Mouse (Mus musculus) intestine, postnatal 0 days (tissue): ENCODE measurements around the gene Lrrc49. TPM values are rescaled to one million over a fixed set of nuclear protein-coding genes. Genes with fewer than 3 reads are reported as not detected.

ENCODE experiments used
- ATAC-seq: fragments of 200-750 bp; cut with Nextera tagmentation; 2 replicates; pipeline ENCODE4 v1.8.0; 2017; ENCODE audit warnings: mild to moderate bottlenecking, moderate TSS enrichment, moderate library complexity
- H3K27ac ChIP-seq: fragments of 300-500 bp; sonication (generic); 2 replicates; pipeline ENCODE4 v1.5.1; 2014; ENCODE audit warnings: mild to moderate bottlenecking, low read depth, low read length, moderate library complexity
- H3K27me3 ChIP-seq: fragments of 300-500 bp; sonication (generic); replicated peaks from 2 replicates; pipeline ENCODE4 v1.6.1; 2014; ENCODE audit warnings: low read length, mixed read lengths; ENCODE audit not compliant: control insufficient read depth, insufficient read depth
- H3K36me3 ChIP-seq: fragments of 300-500 bp; sonication (generic); 2 replicates; pipeline ENCODE4 v1.6.1; 2014; ENCODE audit warnings: mild to moderate bottlenecking, moderate library complexity; ENCODE audit not compliant: control insufficient read depth, insufficient read depth
- H3K4me1 ChIP-seq: fragments of 300-500 bp; sonication (generic); replicated peaks from 2 replicates; pipeline ENCODE4 v1.6.1; 2014; ENCODE audit warnings: antibody characterized with exemption, low read length, mixed read lengths; ENCODE audit not compliant: control insufficient read depth, insufficient read depth
- H3K4me2 ChIP-seq: fragments of 300-500 bp; sonication (generic); replicated peaks from 2 replicates; pipeline ENCODE4 v1.6.1; 2014; ENCODE audit warnings: low read depth, mild to moderate bottlenecking, moderate library complexity
- H3K4me3 ChIP-seq: fragments of 300-500 bp; sonication (generic); 2 replicates; pipeline ENCODE4 v1.5.1; 2014; ENCODE audit warnings: low read depth, low read length
- H3K9ac ChIP-seq: fragments of 300-500 bp; sonication (generic); 2 replicates; pipeline ENCODE4 v1.6.1; 2014; ENCODE audit warnings: mild to moderate bottlenecking, low read depth, low read length
- H3K9me3 ChIP-seq: fragments of 300-500 bp; sonication (generic); 2 replicates; pipeline ENCODE4 v1.6.1; 2016; ENCODE audit warnings: mixed run types; ENCODE audit not compliant: control insufficient read depth
- CTCF ChIP-seq: sonication (generic); IDR thresholded peaks from 2 replicates; pipeline ENCODE4 v1.5.1; 2016; ENCODE audit warnings: low read depth, mild to moderate bottlenecking, control low read depth, antibody characterized with exemption, moderate library complexity
- WGBS: fragments of 180-500 bp; shearing (Covaris S2); extraction: QIAGEN DNeasy Blood & Tissue Kit; methylation state at CpG from one replicate; pipeline ENCODE4 v1.1.7; 2014; 5-methylcytosine and 5-hydroxymethylcytosine counted together
- polyA plus RNA-seq: library from polyadenylated mRNA; unstranded; fragments of >200 nt; fragmentation: Nextera tagmentation; extraction: Ambion mirVana; gene quantifications from 2 replicates; pipeline ENCODE4 v1.2.1, GENCODE M21; 2015

The Lrrc49 gene
- polyA plus RNA-seq, 1 experiment from 2014 or later: 10.1 TPM

DNA sequence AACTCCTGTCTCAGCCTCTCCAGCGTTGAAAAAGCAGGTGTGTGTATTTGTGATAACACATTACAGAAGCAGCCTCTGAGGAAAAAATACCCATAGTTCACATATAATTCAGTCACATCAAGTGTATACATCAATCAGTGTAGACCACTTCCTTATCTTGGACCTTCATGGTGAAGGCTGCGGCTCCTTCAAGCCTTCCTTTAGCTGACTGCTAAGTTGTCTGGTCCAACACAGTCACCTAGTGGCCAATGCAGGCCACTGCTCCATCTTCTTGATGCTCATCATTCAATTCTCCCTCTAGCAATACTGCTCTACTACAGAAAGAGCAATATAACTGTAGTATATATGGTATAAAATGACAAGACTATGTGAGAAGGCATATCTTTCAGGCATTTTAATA, 88.5 kb downstream of the Lrrc49 start:
- Histone ChIP-seq H3K4me1 (no peaks in the 10 kb centered on the region), H3K27me3 (no peaks in the 10 kb centered on the region), H3K36me3 (peaks cover 12% of the 10 kb centered on the region), H3K4me2 (no peak overlapping the region), H3K9ac (no peak overlapping the region), H3K27ac (no peak overlapping the region), H3K4me3 (no peak overlapping the region), H3K9me3 (no peaks in the 10 kb centered on the region)
- peak; percentile 90 for TF ChIP-seq CTCF
- ATAC-seq: no peak
- 47% methylated on average over 2 of the region's 2 CpGs for WGBS

DNA sequence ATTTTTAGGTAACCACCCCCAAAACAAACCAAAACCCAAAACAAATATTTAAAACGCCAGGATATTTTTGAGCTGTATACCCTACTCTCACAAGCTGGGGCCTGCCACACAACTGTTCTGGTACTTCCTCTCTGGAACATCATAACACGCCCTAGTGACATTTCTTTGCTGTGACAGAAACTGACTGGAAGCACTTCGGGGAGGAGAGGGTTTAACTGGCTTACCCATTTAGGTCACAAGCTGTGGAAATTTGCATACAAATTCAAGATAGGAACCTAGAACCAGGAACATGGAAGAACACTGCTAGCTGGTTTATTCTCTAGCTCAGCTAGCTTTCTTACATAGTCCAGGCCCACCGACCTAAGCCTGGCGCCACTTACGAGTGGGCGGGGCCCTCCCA, 92.6 kb downstream of the Lrrc49 start:
- TF ChIP-seq CTCF: no peak
- no peak overlapping the region for H3K27ac ChIP-seq
- H3K4me2 ChIP-seq: no peak overlapping the region
- no peak overlapping the region for H3K4me3 ChIP-seq
- 64% methylated on average over 7 of the region's 7 CpGs for WGBS
- no peaks in the 10 kb centered on the region for H3K9me3 ChIP-seq
- peaks cover 12% of the 10 kb centered on the region for H3K36me3 ChIP-seq
- H3K27me3 ChIP-seq: no peaks in the 10 kb centered on the region
- no peak overlapping the region for H3K9ac ChIP-seq
- no peaks in the 10 kb centered on the region for H3K4me1 ChIP-seq
- ATAC-seq: no peak

GRCm38 (mm10) chr9:60592974-60593373, 95.0 kb downstream of the Lrrc49 start:
- 73% methylated on average over 6 of the region's 6 CpGs for WGBS
- TF ChIP-seq CTCF: no peak
- no peak for ATAC-seq
- Histone ChIP-seq H3K4me1 (no peaks in the 10 kb centered on the region), H3K9ac (no peak overlapping the region), H3K9me3 (no peaks in the 10 kb centered on the region), H3K4me3 (no peak overlapping the region), H3K36me3 (peaks cover 6% of the 10 kb centered on the region; the same call in 1 of the 2 replicates), H3K27me3 (no peaks in the 10 kb centered on the region), H3K27ac (0 out of 2 replicates have a peak overlapping the region, but pooled peaks have one; percentile 41), H3K4me2 (no peak overlapping the region)

DNA sequence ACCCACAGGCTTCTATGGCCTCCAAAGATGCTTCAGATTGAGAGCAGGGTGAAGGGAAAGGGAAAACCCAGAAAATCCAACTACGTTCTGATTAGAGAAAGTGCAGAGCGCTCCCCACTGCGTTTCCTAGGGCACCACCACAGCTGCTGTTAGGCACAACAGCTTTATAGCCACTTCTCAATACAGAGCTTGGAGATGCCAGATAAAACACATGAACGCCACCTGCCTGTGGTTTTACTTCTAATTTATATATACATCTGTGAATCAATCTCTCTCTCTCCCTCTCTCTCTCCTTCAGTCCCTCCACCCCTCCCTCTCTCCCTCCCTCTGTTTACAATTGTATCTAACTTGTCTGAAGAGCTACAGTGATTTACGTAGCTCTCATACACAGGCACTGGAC, 95.6 kb downstream of the Lrrc49 start:
- TF ChIP-seq CTCF: no peak
- Histone ChIP-seq H3K9ac (no peak overlapping the region), H3K4me1 (no peaks in the 10 kb centered on the region), H3K27me3 (no peaks in the 10 kb centered on the region), H3K36me3 (peaks cover 5% of the 10 kb centered on the region; the same call in 1 of the 2 replicates), H3K9me3 (no peaks in the 10 kb centered on the region), H3K4me2 (no peak overlapping the region), H3K4me3 (no peak overlapping the region), H3K27ac (no peak overlapping the region)
- no peak for ATAC-seq
- 73% methylated on average over 5 of the region's 5 CpGs for WGBS

- H3K9ac ChIP-seq: no peak overlapping the region
- no peaks in the 10 kb centered on the region for H3K9me3 ChIP-seq
- ATAC-seq: no peak
- 94% methylated on average over 8 of the region's 8 CpGs for WGBS
- H3K36me3 ChIP-seq: peaks cover 4% of the 10 kb centered on the region; the same call in 1 of the 2 replicates
- H3K4me1 ChIP-seq: no peaks in the 10 kb centered on the region
- no peaks in the 10 kb centered on the region for H3K27me3 ChIP-seq
- no peak overlapping the region for H3K27ac ChIP-seq
- no peak overlapping the region for H3K4me2 ChIP-seq
- H3K4me3 ChIP-seq: no peak overlapping the region
- TF ChIP-seq CTCF: peak; percentile 37
These were observed 96.9 kb downstream of the Lrrc49 start for GRCm38 (mm10) chr9:60590871-60591624.

DNA sequence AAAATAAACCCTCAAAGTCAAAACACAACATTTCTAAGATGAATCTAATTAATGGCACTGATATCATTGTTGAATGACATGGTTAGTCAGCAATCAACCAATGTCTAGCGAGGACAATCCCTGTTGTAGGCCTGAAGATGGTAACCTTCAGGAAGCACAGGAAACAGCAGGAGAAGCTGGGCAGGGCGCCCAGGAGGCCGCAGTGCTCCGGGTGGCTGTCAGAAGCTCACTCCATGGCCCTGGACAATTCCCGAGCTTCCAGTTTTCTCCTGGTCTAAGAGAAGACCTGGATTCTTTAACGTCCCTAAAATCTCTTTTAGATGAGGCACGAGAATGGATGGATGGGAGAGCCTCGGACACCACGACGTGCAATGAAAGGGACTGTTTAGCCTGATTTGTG, 99.0 kb downstream of the Lrrc49 start:
- no peak overlapping the region for H3K4me2 ChIP-seq
- no peak overlapping the region for H3K27ac ChIP-seq
- no peaks in the 10 kb centered on the region for H3K9me3 ChIP-seq
- H3K9ac ChIP-seq: no peak overlapping the region
- H3K27me3 ChIP-seq: no peaks in the 10 kb centered on the region
- peaks cover 14% of the 10 kb centered on the region; the same call in 1 of the 2 replicates for H3K36me3 ChIP-seq
- H3K4me3 ChIP-seq: no peak overlapping the region
- no peak for TF ChIP-seq CTCF
- no peak for ATAC-seq
- WGBS: 90% methylated on average over 10 of the region's 10 CpGs
- no peaks in the 10 kb centered on the region for H3K4me1 ChIP-seq
